Mouse (Mus musculus): ENCODE measurements at regions not wholly inside any gene's neighbourhood (a gene's known extent, or its start where the extent isn't known, plus 50 kb on each side); places are given as distances from the start of the nearest gene placed in this dataset.

DNA sequence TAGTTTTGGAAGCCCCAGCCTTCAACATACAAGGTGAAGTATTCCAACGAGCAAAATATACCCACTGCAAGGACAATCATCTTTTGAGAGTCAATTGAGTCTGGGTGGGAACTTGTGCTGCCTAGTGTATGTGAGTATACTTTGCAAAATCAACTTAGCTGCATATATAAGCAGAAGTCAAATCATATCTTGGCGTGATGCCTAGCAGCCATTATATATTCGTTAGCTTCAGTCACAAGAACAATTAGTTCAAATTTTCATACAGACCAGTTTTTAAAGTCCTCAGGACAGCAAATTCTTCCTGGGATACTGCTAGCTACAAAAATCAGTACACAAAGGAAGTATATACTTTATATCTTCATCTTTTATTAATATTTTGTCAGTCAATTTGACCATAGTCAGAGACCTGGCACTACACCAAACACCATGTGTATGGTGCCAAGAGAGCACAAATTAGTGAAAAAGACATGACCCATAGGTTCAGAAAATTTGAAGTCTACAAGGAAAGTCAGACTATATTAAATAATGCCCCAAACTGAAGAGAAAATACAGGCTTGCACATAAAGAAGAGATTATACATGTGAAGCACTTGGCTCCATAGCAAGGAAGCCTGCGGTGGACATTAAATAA, 120.5 kb upstream of the Creb1 start:
- Histone ChIP-seq H3K79me2 (ENCODE audit: control insufficient read depth, insufficient read depth, low read length, poor library complexity) (no peaks in the 10 kb centered on the region), H3K9me3 (replicated peaks; ENCODE audit: insufficient read depth, low read length) (no peaks in the 10 kb centered on the region), H3K4me1 (ENCODE audit: control insufficient read depth in 1 of 2, insufficient read depth in 2 of 2, low read length in 2 of 2) (no peaks in the 10 kb centered on the region), H3K27me3 (ENCODE audit: control insufficient read depth in 1 of 2, insufficient read depth in 2 of 2, low read length in 2 of 2) (no peaks in the 10 kb centered on the region), H3K4me3 (ENCODE audit: control insufficient read depth in 1 of 2, insufficient read depth in 1 of 2, low read depth in 2 of 2, low read length in 2 of 2) (no peak overlapping the region), H3K9ac (ENCODE audit: control insufficient read depth, low read depth, low read length, poor library complexity, severe bottlenecking) (no peak overlapping the region), H3K27ac (ENCODE audit: control insufficient read depth, low read depth, low read length) (no peak overlapping the region), H3K36me3 (ENCODE audit: control insufficient read depth in 1 of 2, insufficient read depth in 2 of 2, low read length in 2 of 2) (no peaks in the 10 kb centered on the region)
- DNase-seq (ENCODE audit: low read depth, low spot score), result no peak
- TF ChIP-seq MXI1 (IDR thresholded peaks at IDR 0.05; ENCODE audit: low read depth, low read length) (no peak), NELFE (IDR thresholded peaks at IDR 0.05; ENCODE audit: low read depth, low read length) (no peak), JUND (IDR thresholded peaks at IDR 0.05; ENCODE audit: low read depth, low read length) (no peak), TCF12 (IDR thresholded peaks at IDR 0.05; ENCODE audit: low read depth, low read length) (no peak), RCOR1 (IDR thresholded peaks at IDR 0.05; ENCODE audit: low read depth, low read length) (no peak), SIN3A (IDR thresholded peaks at IDR 0.05; ENCODE audit: low read length) (no peak), CHD1 (IDR thresholded peaks at IDR 0.05; ENCODE audit: low read depth, low read length) (no peak), USF2 (IDR thresholded peaks at IDR 0.05; ENCODE audit: borderline replicate concordance in 1 of 2, insufficient read depth in 1 of 2, low read depth in 1 of 2, low read length in 2 of 2) (no peak), MYB (IDR thresholded peaks at IDR 0.05; ENCODE audit: low read depth, low read length) (no peak), ETS1 (IDR thresholded peaks at IDR 0.05; ENCODE audit: low read depth, low read length) (no peak), GATA1 (IDR thresholded peaks at IDR 0.05; ENCODE audit: low read depth, low read length) (no peak), MAX (IDR thresholded peaks at IDR 0.05; ENCODE audit: low read length) (no peak), TBP (IDR thresholded peaks at IDR 0.05; ENCODE audit: low read depth, low read length) (no peak), POLR2A (IDR thresholded peaks at IDR 0.05; ENCODE audit: control insufficient read depth in 1 of 2, insufficient read depth in 1 of 2, low read depth in 1 of 2, low read length in 2 of 2, poor library complexity in 1 of 2) (no peak), KAT2A (conservative IDR thresholded peaks at IDR 0.05; ENCODE audit: low read depth, low read length) (no peak), ELF1 (IDR thresholded peaks at IDR 0.05; ENCODE audit: low read depth, low read length) (no peak)

DNA sequence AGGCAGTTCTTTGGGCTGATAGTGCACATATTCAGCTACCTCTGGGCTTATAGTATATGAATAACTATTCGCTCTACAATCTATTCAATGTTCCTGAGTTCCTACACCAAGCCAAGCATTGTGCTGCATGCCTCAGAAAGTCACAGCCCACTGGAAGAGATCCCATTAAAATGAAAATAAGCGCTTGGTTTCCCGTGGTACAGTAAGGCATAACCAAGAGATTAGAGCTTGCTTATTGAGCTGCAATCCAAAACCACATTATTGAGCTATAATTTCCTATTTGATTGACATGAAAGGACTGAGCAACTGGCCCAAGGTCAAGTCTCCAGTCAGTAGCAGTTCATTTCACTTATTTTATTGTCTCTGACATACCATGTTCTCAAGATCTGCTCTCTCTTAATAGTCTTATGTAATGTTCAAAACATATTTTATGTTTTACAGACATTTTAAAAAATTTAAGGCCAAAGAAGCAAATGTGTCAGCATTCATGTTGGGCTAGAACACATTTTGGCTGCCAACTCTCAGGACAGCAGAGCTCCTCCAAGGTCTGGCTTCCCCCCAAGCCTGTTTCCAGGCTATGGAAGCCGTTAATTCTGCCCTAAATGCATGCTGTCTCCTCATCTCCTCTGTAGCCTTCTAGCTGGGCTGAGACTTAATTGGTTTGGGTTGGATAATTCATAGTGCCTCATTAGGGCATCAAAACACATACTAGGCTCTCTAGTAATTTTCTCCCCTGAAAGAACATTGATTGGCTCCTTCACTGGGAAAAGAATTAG, 123.5 kb upstream of the Creb1 start:
- Histone ChIP-seq H3K4me3 (ENCODE audit: control insufficient read depth in 1 of 2, insufficient read depth in 1 of 2, low read depth in 2 of 2, low read length in 2 of 2) (no peak overlapping the region), H3K79me2 (ENCODE audit: control insufficient read depth, insufficient read depth, low read length, poor library complexity) (no peaks in the 10 kb centered on the region), H3K27me3 (ENCODE audit: control insufficient read depth in 1 of 2, insufficient read depth in 2 of 2, low read length in 2 of 2) (no peaks in the 10 kb centered on the region), H3K9me3 (replicated peaks; ENCODE audit: insufficient read depth, low read length) (no peaks in the 10 kb centered on the region), H3K9ac (ENCODE audit: control insufficient read depth, low read depth, low read length, poor library complexity, severe bottlenecking) (no peak overlapping the region), H3K4me1 (ENCODE audit: control insufficient read depth in 1 of 2, insufficient read depth in 2 of 2, low read length in 2 of 2) (no peaks in the 10 kb centered on the region), H3K36me3 (ENCODE audit: control insufficient read depth in 1 of 2, insufficient read depth in 2 of 2, low read length in 2 of 2) (no peaks in the 10 kb centered on the region), H3K27ac (ENCODE audit: control insufficient read depth, low read depth, low read length) (no peak overlapping the region)
- TF ChIP-seq TBP (IDR thresholded peaks at IDR 0.05; ENCODE audit: low read depth, low read length) (no peak), MAZ (IDR thresholded peaks at IDR 0.05; ENCODE audit: low read depth, low read length) (no peak), CHD1 (IDR thresholded peaks at IDR 0.05; ENCODE audit: low read depth, low read length) (no peak), JUND (IDR thresholded peaks at IDR 0.05; ENCODE audit: low read depth, low read length) (no peak), E2F4 (IDR thresholded peaks at IDR 0.05; ENCODE audit: borderline replicate concordance, low read depth, low read length) (no peak), ZMIZ1 (IDR thresholded peaks at IDR 0.05; ENCODE audit: low read depth, low read length) (no peak), MXI1 (IDR thresholded peaks at IDR 0.05; ENCODE audit: low read depth, low read length) (no peak), POLR2AphosphoS5 (IDR thresholded peaks at IDR 0.05; ENCODE audit: borderline replicate concordance, low read depth, low read length) (no peak), CTCF (IDR thresholded peaks at IDR 0.05 in 2 of 3, conservative IDR thresholded peaks at IDR 0.05 in 1 of 3; ENCODE audit: control insufficient read depth in 1 of 3, insufficient read depth in 1 of 3, low read depth in 2 of 3, low read length in 3 of 3, poor library complexity in 1 of 3, severe bottlenecking in 1 of 3) (no peak)
- DNase-seq (ENCODE audit: low read depth, low spot score), result no peak
